Mouse (Mus musculus): Measurements from ENCODE around the gene Clstn1. TPM values are rescaled to one million over a fixed set of nuclear protein-coding genes. Genes with fewer than 3 reads are reported as not detected.

Clstn1 gene
- total RNA-seq, 2 experiments from 2014 or later: 104 to 106 TPM

DNA sequence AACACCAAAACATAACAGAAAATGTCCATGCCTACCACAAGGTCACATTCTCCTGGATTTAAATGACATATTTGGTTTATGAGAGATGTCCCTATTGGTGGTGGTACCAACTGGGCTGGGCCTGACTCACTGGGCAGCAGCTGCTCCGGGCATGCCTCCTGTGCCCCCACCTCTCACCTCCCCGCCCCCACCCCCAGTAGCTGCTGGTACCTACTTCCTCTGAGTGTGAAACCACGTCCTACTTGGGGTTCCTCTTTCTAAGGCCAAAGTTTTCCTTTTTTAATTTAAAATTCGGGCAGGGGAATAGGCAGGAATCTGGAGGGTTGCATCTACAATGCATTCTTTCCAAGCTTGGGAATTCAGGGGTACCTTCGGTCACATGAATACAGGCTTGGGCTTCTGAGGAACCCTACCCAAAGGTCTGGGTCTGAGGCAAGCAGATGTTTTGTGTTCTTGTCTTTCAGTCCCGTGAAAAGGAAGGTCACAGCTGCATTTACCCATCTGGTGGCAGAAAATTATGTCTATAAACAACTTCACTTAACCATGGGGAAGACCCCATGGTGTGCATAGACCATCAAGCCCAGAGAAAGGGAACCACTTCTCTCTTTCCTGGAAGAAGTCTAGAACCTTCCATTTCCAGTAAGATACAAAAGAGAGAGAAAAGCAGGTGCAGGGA is 78.9 kb downstream of the Clstn1 start:
- no peak for DNase-seq (ENCODE audit: low spot score in 2 of 2)

DNA sequence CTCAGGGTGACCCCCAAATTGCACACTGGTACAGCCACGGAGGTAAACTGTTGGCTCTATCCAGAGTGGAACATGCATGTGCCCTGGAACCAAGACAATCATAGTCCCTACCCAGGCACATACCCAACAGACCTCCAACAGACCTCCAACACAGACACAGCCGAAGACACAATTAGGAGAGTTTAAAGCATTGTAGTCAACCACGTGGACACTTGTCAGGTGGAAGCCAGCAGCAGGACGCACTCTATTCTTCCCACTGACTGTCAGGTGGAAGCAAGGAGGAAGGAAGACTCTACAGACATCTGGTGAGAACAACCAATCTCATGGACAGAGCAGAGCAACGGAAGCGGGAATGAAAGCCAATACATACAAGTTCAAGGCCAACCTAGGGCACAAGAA is 79.4 kb downstream of the Clstn1 start:
- no peak for DNase-seq (ENCODE audit: low spot score in 2 of 2)

DNA sequence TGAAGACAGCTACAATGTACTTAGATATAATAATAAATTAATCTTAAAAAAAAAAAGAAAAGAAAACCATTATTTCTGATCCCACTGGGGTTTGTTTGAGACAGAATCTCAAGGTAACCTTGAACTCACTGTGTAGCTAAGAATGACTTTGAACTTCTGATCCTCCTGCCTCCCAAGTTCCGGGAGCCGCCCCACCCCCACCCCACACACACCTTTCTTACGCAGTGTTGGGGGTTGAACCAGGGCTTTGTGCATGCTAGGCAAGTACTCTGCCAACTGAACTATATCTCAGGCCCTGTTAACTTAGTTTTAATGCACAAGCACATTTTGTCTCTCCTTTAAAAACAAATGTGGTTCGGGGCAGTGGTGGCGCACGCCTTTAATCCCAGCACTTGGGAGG is 84.9 kb downstream of the Clstn1 start:
- no peak for DNase-seq (ENCODE audit: low spot score in 2 of 2)

DNA sequence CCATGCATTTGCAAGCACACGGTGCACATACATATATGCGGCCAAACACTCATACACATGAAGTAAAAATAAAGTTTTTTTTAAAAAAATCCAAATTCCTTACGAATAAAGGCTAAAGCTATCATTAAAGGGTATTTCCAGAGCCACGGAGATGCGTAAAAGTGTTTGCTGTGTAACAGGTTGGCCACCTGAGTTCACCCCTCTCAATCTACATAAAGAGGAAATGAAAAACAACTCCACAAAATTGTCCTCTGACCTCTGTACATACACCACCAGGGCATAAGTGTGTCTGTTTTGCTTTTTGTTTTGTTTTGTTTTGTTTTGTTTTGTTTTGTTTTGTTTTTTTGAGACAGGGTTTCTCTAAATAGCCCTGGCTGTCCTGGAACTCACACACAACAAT is 86.5 kb downstream of the Clstn1 start:
- DNase-seq (ENCODE audit: low spot score in 2 of 2): no peak

DNA sequence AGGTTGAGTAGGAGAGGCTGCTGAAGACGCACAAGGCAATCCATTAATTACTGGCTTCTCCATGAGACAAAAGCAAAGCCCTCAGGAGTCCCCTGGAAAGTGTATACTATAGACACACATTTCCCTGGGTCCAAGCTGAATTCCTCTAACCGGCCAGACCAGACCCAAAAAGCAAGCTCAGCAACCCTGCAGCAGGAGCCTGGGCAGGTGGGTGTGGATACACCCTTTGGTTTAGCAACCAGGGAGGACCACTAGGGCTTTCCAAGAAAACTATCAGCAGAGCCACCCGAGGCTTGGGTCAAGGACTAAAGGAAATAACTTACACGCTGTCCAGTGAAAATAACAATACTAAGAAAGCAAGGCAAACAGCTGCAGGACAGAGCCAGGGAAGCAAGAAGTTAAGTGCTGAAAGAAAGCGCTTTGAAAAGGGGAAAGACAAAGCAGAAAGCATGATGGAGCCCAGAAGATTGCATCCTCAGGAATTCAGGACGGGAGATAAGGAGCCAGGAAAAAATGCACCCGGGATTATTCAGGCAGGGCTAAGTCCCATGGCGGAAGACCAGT is 88.6 kb downstream of the Clstn1 start:
- DNase-seq (ENCODE audit: low spot score in 2 of 2): no peak

DNA sequence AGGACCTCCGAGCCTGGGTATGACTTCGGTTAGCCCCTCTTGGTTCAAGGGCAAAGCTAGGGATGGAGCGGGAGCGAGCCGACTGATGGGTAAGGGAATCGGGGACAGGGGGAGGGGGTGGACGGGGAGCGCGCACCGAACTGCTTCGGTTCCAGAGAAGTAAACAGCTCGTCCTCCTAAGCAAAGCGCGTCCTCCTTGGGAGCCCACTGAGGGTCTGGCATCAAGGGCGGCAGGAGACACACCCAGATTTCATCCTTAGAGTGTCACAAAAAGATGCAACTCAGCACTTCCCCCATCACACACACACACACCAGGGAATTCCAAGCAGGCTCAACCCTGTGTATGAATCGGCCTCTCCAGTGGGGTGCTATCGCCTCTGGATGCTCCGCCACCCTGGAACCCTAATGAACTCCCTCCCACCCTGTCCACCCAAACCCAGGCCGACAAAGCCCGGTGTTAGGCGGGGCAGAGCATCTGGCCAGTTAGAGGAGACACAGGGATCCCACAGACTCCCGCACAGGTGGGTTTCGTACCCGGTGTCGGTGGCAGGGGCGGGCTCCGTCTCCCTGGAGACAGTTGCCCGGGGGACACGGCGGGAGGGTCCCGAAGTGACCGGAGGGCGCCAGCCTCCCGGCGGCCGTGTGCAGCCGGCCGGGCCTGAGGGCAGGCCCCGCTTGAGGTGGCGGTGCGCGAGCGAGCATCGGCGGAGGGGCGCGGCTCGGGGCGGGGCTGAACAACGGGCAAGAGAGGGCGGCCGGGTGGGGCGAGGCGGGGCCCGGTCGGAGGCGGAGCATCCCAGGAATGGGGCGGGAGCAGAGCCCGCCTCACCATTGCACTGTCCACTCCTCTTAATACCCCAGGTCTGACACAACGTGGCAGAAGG is 89.4 kb downstream of the Clstn1 start:
- DNase-seq (ENCODE audit: low spot score in 2 of 2): peak; percentile 79 to 82

DNA sequence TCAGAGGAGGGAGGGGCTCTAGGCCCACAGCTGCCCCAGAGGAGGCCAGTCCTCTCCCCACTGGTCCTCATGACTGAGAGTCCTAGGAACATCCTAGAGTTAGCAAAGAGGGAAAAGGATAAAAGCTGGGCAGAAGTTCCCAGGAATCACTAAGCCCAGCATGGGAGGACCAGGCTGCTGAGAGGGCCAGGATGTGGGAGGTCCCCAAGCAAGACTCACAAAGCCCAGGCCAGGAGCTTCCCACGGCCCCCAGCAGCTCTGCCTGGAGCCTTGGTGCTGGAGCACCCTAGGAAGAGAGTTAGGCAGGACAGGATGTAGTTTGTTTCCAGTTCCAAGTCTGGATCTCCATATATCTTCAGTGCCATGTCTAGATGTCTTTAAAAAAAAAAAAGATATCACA is 91.7 kb downstream of the Clstn1 start:
- no peak for DNase-seq (ENCODE audit: low spot score in 2 of 2)

DNA sequence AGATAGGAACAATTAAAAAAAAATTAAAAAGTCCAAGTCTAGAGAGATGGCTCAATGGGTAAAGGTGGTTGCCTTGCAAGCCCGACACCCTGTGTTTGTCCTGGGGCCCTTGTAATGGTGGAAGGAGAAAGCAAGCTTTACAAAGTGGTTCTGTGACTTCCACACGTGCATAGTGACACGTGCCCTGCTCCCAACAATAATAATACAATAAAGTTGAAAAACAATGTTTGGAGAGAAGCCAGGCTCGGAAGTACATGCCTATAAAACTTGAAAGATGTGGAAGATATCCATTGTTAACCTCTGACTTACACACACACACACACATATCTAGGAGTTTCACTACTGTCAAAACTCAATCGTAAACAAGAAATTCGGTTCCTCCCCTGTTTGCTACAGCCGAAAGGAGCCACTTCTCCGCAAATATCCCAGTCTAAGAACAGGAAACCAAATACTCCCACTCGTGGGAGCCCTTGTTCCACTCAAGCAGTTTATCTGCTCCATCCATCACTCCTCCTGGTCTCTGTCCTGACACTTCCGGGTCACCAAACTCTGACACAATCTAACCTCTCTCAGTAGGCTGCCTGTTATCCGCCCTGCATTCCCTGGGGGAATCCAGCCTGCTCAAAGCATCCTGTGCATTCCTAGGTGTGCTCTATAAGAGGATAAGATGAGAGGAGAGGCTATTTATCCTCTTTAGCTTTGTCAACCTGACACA is 92.9 kb downstream of the Clstn1 start:
- no peak for DNase-seq (ENCODE audit: low spot score in 2 of 2)

DNA sequence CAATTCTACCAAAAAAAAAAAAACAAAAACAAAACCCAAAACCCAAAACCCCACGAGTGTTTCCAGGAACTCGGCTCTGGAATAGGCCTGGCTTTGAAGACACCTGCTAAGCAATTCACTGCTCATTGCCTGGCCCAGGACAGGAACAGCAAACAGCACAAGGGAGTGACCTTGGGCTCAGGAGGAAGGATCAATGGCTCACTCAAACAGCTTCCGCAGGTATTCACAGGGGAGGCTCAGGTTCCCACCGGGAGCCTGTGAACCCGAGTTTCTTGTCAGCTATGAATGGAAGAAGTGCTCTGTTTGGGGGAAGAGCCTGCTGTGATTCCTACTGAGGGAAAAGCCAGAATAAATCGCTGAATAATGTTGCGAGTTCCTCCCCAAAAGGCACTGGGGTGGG is 97.6 kb downstream of the Clstn1 start:
- DNase-seq (ENCODE audit: low spot score in 2 of 2): no peak

DNA sequence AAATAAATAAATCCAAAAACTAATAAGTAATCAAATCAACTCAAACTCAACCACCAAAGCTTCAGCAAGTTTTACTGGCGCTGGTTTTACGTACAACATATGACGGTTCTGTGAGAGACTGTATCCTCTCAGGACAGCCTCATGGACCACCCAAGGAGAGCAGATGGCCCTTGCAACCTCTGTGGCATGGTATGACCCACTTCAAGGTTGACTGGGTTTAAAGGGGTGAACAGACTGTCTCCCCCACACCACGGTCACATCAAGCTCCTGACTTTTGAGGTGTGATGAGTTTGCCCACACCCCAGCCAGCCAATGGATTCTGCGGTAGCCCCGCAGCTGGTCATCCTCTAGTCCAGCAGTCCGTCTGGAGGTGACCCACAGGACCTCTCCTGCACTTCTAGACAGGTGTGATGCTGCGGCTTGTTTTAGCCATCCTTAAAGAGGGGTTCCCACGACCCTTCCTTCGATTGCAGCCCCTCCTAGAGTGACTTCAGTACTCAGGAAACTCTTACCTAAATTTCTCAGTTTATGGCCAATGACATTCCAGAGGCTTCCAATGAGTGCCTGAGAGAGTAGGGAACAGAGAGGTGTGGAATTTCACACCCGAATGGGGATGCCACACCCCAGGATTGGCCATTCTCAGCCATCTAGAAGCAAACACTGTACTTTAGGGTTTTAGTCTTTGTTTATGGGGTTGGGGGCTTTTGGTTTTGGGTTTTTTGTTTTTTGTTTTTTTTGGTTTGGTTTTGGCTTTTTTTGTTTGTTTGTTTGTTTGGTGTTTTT is 98.8 kb downstream of the Clstn1 start:
- DNase-seq (ENCODE audit: low spot score in 2 of 2): no peak

DNA sequence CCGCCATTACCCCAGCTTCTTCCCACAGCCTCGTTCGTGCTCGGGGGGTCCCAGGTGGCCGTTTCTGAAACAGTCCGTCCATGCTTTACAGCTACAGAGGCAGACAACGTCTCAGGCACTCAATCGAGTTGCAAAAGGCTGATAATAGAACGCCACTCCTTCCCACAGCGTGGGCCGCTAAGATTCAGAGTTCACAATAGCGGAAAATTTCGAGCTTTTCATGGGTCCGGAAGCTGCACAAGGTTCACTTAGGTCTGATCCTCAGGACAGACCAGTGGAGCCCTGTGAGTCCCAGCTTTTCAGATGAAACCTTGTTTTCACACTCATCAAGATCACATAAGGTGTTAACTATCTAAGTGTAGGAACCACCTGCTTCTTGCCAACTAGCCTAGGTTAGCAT is 102.6 kb downstream of the Clstn1 start:
- DNase-seq (ENCODE audit: low spot score in 2 of 2): no peak

DNA sequence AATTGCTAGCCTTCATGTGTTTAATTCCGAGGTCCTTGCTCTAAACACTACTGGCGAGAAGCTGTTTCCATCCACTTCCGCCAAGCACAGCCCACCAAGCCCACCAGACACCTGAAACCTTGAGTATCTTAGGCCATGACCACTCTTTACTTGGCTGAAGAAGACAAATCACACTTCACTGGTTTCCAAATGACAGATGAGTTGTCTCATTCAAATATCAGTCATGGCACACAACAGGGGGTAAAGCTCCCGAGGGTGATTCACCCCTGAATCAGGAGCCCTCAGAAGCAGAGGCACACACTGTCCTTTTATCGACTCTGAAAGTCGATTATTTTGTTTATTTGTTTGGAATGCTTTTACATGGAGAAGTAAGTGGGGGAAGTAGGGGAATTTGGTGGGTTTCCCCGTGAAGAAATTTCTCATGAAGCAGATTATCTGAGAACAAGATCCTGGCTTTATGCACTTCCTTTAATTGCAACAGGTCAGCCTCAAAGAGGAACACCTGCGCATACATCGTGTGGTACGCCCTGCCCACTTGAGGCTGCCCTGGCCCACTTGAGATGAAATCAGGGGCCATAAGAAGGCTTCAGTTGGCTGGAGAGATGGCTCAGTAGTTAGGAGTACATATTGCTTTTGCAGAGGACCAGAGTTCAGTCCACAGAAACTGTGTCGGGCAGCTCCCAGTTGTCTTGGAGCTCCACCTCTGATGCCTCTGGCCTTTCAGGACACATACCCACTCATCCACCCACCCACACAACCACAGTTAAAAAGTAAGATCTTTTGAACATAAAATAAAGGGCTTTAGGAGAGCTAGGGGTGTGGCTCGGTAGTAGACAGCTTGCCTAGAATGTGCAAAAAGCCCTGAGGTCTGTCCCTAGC is 103.8 kb downstream of the Clstn1 start:
- no peak for DNase-seq (ENCODE audit: low spot score in 2 of 2)

DNA sequence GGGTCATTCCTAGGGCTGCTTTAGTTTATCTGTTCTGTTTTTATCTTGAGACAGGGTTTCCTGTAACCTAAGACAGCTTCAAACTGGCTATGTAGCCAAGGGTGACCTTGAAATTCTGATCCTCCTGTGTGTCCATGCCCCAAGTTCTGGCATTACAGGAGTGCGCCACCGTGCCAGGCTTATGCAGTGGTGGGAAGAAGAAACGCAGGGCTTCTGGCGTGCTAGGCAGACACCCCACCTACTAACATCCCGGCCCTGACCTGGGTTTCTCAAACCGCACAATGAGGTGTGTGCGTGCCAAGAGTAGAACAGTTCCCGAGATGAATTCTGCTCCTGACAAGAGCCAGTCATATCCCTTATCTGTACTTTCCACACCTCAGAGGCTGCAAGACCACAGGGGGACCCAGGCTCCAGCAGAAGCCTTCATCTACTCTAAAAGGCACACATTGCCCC is 104.6 kb downstream of the Clstn1 start:
- no peak for DNase-seq (ENCODE audit: low spot score in 2 of 2)

DNA sequence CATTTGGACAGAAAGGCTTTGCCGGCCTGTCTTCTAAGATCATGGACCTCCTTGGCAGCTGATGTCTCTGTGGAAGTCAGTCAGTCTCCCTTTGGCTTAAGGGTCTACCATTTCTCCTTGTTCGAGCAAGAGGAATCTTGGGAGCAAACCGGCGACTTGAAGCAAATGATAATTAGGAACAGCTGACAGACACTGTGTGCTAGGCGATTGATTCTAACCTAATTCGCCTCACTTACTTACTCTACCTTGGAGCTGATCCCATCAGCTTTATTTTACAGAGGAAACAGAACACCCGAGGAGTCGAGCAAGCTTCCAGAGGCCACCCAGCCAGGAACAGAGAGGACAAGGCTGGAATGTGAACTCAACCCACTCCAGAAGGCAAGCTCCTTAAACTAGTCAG is 105.1 kb downstream of the Clstn1 start:
- DNase-seq (ENCODE audit: low spot score in 2 of 2): no peak

DNA sequence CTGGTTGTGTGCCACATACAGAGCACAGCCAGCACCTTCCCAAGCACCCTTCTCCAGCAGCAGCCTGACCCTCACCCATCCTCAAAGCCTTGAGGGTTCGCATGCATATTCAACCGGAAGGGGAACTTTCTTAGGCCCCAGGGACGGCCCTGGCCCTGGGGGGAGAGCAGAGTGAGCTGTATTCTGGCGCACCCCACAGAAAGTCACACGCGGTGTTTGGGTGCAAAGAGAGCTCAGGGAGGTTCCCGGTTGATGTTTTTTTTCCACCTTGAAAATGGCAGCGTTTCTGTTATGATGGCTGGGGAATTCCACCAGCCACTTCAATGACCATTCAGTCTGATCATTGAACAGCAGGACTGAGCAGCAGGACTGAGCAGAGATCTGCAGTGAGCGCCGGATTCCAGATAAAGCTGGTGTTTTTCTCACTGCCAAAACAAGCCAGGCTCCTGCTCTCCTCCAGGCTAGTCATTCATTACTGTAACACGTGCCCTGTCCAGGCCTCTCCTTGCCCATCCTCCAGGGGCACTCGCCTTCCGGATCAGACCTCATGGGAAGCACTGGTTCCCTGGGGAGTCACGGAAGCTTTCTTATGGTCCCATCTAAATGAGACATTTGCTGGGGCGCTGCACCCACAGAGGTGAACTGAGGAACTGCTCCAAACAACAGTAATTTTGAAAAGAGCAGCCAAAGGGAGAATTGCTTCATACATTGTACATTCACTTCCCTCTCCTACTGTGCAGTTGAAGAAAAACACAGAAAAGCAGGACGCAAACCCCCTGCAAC is 110.1 kb downstream of the Clstn1 start:
- no peak for DNase-seq (ENCODE audit: low spot score in 2 of 2)

DNA sequence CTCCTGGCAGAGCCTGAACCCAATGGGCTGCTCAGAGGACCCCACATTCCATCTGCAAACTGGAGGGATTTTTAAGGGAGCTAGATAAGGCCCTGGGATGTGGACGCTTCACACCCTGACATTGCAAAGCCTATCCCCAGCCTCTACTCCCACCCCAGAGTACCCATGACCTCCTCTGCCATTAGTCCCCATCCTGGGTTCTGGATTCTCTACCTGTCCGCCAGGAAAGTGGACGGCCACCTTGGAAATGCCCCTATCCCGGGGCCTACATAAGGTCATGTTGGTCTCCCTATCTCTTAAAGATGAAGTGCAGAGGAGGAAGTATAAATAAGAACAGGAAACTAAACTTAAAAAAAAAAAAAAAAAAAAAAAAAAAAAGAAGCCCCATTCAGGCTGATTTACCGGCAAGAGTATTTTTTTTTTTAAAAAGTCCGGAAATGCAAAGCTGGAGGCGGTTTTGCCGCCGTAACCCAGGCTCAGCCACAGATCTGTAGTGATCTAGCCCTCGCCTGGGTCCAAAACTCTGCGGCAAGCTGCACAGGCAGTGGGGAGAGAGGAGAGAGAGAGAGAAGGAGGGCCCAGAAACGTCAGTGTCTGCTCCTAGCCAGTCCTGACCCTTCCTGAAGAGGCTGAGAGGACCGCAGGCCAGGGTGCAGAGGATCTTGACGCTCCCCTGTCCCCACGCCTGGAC is 111.4 kb downstream of the Clstn1 start:
- no peak for DNase-seq (ENCODE audit: low spot score in 2 of 2)

DNA sequence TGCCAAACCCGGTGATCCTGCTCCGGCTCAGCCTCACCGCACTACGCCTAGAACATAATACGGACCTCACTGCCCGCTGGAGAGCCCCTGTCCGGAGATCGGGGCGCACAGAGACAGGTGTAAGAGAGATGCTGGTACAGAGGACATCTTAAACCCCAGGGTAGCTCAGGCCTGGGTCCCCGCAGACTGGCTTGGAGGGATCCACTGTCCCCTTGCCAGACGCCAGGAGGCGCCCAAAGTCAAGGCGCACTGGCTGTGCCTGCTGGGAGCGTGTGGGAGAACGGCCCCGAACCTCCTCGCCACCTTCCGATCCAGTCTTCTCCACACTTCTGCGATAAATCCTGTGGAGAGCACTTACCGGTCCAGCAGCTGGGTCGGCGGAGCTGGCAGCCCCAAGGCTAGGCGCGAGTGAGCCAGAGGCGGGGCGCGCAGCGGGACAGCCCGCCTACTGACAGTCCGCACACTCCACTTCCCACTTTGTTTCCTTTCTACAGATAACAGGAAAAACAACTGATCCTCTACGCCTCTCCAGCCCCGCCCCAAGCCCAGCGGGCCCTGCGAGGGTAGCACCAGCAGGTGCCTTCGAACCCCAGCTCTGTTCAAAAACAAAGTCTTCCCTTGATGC is 112.0 kb downstream of the Clstn1 start:
- DNase-seq (ENCODE audit: low spot score in 2 of 2): peak; percentile 45 to 60

Data from adrenal gland, adult 18-20 months (tissue).